Mouse (Mus musculus) heart, embryonic 16.5 days (tissue): Measurements from ENCODE around the gene Tfap2e. TPM values are rescaled to one million over a fixed set of nuclear protein-coding genes. Genes with fewer than 3 reads are reported as not detected.

Source experiments
- ATAC-seq: fragments of 200-750 bp; cut with Nextera tagmentation; replicated peaks from 2 replicates; pipeline ENCODE4 v1.8.0; 2017; ENCODE audit warnings: moderate number of reproducible peaks; ENCODE audit not compliant: insufficient read depth, low FRiP score; ENCODE audit errors: extremely low read depth
- H3K27ac ChIP-seq: fragments of 300-500 bp; sonication (generic); 2 replicates; pipeline ENCODE4 v1.5.1; 2014; ENCODE audit warnings: mild to moderate bottlenecking, low read length, control low read depth, moderate library complexity
- H3K27me3 ChIP-seq: fragments of 300-500 bp; sonication (generic); 2 replicates; pipeline ENCODE4 v1.6.1; 2014; ENCODE audit warnings: low read length, mixed read lengths; ENCODE audit not compliant: control insufficient read depth, insufficient read depth
- H3K36me3 ChIP-seq: fragments of 300-500 bp; sonication (generic); 2 replicates; pipeline ENCODE4 v1.6.1; 2014; ENCODE audit not compliant: control insufficient read depth, insufficient read depth
- H3K4me1 ChIP-seq: fragments of 300-500 bp; sonication (generic); 2 replicates; pipeline ENCODE4 v1.6.1; 2014; ENCODE audit warnings: low read length, mixed read lengths; ENCODE audit not compliant: control insufficient read depth, insufficient read depth
- H3K4me2 ChIP-seq: fragments of 300-500 bp; sonication (generic); 2 replicates; pipeline ENCODE4 v1.6.1; 2014; ENCODE audit warnings: low read depth, mild to moderate bottlenecking, control low read depth, low read length
- H3K4me3 ChIP-seq: fragments of 300-500 bp; sonication (generic); 2 replicates; pipeline ENCODE4 v1.5.1; 2014; ENCODE audit warnings: mild to moderate bottlenecking, control low read depth, low read length
- H3K9ac ChIP-seq: fragments of 300-500 bp; sonication (generic); 2 replicates; pipeline ENCODE4 v1.6.1; 2014; ENCODE audit warnings: low read length, control low read depth
- H3K9me3 ChIP-seq: fragments of 300-500 bp; sonication (generic); replicated peaks from 2 replicates; pipeline ENCODE4 v1.6.1; 2016; ENCODE audit warnings: low read length; ENCODE audit not compliant: control insufficient read depth
- WGBS: fragments of 180-500 bp; shearing (Covaris S2); extraction: QIAGEN DNeasy Blood & Tissue Kit; methylation state at CpG from one replicate; pipeline ENCODE4 v1.1.7; 2014; 5-methylcytosine and 5-hydroxymethylcytosine counted together
- polyA plus RNA-seq: library from polyadenylated mRNA; unstranded; fragments of >200 nt; fragmentation: Nextera tagmentation; extraction: Ambion mirVana; gene quantifications from 2 replicates; pipeline ENCODE4 v1.2.1, GENCODE M21; 2015

Tfap2e gene
- not detected in 2 replicates for polyA plus RNA-seq

DNA sequence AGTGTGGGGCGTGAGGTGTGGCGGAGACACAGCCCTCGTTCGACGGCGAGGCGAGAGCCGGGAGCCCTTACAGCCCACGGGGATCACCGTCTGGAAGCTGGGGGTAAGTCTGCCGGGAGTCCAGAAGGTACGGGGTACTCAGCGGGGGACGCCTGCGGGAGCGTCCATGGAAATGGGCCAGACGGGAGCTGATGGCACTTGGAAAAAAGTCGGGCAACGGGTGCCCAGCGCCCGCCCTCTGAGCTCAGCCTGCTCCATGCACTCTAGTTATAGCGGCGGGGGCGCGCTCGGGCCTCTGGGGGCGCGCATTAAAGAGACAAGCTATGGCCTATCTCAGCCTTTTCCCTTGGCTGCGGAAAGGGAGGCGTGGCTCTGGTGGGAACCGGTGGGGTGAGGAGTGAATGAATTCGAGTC, at the start of gene Tfap2e:
Gene Tfap2e, minus strand, starts transcription at position 240 of the 414 bp plus-strand sequence.
- no peaks in the 10 kb centered on the region for H3K36me3 ChIP-seq
- H3K9ac ChIP-seq = peak within 1 kb of the TSS; percentile 34
- peak within 1 kb of the TSS; percentile 66 for H3K4me2 ChIP-seq
- H3K27ac ChIP-seq = no peak within 1 kb of the TSS
- H3K9me3 ChIP-seq = no peaks in the 10 kb centered on the region
- peaks cover 81% of the 10 kb centered on the region for H3K27me3 ChIP-seq
- 1% methylated on average over 32 of the region's 32 CpGs for WGBS
- H3K4me3 ChIP-seq = peak within 1 kb of the TSS; percentile 50
- peak; percentile 64 for ATAC-seq
- peaks cover 6% of the 10 kb centered on the region; the same call in 1 of the 2 replicates for H3K4me1 ChIP-seq

DNA sequence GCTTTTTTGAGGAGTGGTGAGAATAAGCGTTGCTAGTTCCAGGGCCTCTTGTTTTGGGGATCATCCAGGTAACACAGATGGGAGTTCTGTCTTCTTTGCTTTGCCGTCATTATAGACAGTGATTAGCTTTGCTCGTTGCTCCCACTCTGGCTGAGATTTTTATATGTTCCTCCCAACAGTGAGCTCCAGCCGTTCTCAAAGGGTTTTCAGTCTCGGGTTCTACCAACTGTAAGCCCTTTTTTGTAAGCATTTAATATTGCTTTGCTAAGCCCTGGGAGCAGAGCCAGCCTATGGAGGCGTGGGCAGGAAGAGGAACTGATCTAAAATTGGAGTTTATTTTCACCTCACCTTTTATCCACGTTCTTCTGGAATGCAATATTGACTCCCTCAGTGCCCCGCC, 47.0 kb upstream of the Tfap2e start:
- Histone ChIP-seq H3K4me2 (no peak overlapping the region), H3K4me1 (peaks cover 10% of the 10 kb centered on the region), H3K9me3 (no peaks in the 10 kb centered on the region), H3K36me3 (no peaks in the 10 kb centered on the region; the same call in 1 of the 2 replicates), H3K4me3 (no peak overlapping the region), H3K27ac (no peak overlapping the region), H3K9ac (no peak overlapping the region), H3K27me3 (no peaks in the 10 kb centered on the region)
- ATAC-seq = no peak
- 76% methylated on average over 8 of the region's 8 CpGs for WGBS

DNA sequence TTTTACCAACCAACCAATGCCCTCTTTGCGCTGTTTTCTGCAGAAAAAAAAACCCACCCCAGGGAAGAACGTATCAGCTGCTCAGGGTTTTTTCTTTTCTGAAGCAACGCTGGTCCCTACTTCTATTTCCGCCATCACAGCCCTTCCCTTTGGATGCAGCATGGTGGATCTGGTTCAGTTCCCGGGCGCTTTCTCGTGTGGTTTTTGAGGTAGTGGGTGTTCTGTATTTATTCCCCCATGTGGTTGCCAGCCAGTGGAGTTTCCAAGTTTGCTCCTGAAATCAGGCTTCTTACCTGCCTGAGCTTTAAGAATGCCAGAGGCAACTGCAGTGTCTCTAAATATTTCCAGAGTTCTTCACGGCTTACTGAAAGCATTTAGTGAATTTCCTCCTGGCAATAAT, 46.5 kb upstream of the Tfap2e start:
- no peak overlapping the region for H3K27ac ChIP-seq
- no peaks in the 10 kb centered on the region for H3K27me3 ChIP-seq
- H3K36me3 ChIP-seq = no peaks in the 10 kb centered on the region
- no peaks in the 10 kb centered on the region for H3K9me3 ChIP-seq
- no peak overlapping the region for H3K4me3 ChIP-seq
- no peak overlapping the region for H3K9ac ChIP-seq
- WGBS = 87% methylated on average over 8 of the region's 8 CpGs
- no peak for ATAC-seq
- peaks cover 10% of the 10 kb centered on the region for H3K4me1 ChIP-seq
- H3K4me2 ChIP-seq = no peak overlapping the region

DNA sequence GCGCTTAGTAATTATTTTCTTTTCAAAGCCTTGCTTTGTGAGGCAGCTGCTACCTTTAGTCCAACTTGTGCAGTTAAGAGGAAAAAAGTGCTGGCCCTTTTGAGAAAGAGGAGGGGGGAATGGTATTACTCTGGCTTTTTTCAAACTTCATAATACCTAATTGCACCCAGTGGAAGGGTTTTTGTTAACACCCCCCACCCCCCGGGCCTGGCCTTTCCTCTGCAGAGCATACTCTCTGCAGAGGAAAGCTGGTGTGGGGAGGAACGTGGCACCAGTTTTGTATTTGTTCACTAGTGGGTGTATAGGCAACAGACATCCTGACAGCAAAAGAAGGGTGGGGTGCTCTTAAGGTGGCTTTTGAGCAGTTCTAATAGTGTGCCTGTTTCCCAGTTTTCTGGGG, 45.8 kb upstream of the Tfap2e start:
- H3K4me1 ChIP-seq = peaks cover 10% of the 10 kb centered on the region
- no peak for ATAC-seq
- 80% methylated on average over 3 of the region's 3 CpGs for WGBS
- H3K9ac ChIP-seq = no peak overlapping the region
- H3K27me3 ChIP-seq = no peaks in the 10 kb centered on the region
- H3K36me3 ChIP-seq = no peaks in the 10 kb centered on the region
- no peak overlapping the region for H3K27ac ChIP-seq
- no peak overlapping the region for H3K4me3 ChIP-seq
- H3K4me2 ChIP-seq = no peak overlapping the region
- H3K9me3 ChIP-seq = no peaks in the 10 kb centered on the region

DNA sequence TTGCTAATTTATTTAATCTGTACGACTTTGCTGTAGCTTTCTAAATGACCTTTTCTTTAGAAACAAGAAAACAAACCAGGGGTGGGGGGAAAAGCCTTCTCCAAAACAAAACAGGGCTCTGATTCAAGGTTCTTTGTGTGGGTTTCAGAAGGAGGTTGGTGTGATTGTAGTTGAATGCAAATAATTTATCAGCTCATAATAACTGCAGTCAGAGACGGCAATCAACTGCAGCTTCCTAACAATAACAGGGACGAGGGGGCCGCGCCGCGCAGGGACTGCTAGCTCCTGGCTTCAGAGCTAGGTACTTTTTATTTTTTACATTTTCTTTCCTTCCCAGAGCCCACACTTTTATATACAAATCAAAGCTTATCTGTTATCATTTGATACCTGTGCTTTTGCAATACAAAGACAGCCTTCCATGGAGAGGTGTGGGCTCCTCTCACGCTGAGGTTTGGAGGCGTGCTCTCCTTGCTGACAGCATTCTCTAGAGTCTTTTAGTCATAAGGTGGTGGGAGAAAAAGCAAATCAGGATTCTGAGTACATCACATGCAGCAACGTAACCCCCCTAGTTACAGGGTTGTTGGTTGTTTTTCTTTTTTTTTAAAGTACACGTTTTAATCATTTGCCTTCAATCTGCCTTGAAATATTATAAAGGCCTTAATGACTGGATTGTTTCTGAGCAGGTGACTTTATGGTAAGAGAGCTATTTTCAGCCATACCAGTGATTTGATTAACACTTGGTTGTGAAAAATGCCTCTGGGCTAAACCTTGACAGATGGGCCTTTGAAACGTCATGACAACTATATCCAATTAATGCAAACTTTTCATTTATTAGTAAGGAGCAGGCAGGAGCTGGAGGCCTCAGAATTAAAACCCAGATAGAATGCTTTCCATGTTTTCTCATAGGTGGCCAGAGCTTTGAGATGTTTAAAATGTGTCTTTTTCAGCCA, 44.1 kb upstream of the Tfap2e start:
- H3K4me3 ChIP-seq = no peak overlapping the region
- H3K4me2 ChIP-seq = no peak overlapping the region
- H3K36me3 ChIP-seq = no peaks in the 10 kb centered on the region
- H3K9me3 ChIP-seq = no peaks in the 10 kb centered on the region
- ATAC-seq = no peak
- 67% methylated on average over 12 of the region's 12 CpGs for WGBS
- no peaks in the 10 kb centered on the region for H3K27me3 ChIP-seq
- peaks cover 10% of the 10 kb centered on the region for H3K4me1 ChIP-seq
- no peak overlapping the region for H3K27ac ChIP-seq
- no peak overlapping the region for H3K9ac ChIP-seq

DNA sequence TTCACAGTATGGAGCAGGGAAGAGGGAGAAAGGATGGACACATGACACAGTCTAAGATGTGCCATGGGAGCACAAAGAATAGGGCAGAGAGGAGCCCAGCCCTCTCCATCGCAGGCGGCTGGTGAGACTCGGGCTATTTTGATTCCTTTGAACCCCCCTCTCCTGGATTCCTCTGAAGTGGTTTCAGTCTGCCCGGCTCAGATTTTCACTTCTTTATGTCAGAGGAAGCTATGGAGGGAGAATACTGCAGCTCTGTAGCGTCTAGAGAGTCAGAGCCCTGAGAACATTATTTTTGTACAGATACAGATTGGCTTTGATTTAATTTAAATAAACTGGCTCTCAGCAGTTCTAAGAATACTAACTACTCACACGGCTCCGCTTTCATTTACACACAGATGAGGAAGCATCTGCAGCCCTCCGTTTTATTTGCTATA, 43.1 kb upstream of the Tfap2e start:
- ATAC-seq = no peak
- H3K9ac ChIP-seq = no peak overlapping the region
- no peaks in the 10 kb centered on the region for H3K36me3 ChIP-seq
- peaks cover 10% of the 10 kb centered on the region for H3K4me1 ChIP-seq
- no peak overlapping the region for H3K4me3 ChIP-seq
- no peaks in the 10 kb centered on the region for H3K27me3 ChIP-seq
- no peaks in the 10 kb centered on the region for H3K9me3 ChIP-seq
- no peak overlapping the region for H3K27ac ChIP-seq
- 34% methylated on average over 8 of the region's 8 CpGs for WGBS
- peak overlapping the region; percentile 41 for H3K4me2 ChIP-seq

DNA sequence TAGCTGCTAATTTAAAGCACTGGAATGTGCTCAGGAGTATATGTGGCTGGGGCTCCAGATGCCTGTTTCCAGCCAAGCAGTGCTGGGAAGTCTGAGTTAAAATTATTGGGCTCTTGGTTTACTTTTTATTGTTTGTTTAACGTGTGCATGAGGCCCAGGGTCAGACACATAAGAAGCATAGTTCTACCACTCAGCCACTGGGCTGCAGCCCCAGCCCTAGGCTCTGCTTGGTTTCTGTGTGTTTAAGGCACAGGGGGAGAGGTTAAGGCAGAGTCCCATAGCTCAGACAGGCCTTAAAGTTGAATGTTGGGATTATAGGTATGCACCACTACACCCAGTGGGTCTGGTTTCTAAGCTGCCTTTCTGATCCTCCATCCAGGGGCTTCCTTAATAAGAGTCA, 39.1 kb upstream of the Tfap2e start:
- WGBS = 67% methylated on average over 1 of the region's 1 CpGs
- H3K4me2 ChIP-seq = no peak overlapping the region
- no peak overlapping the region for H3K27ac ChIP-seq
- ATAC-seq = no peak
- no peak overlapping the region for H3K9ac ChIP-seq
- H3K4me1 ChIP-seq = peaks cover 9% of the 10 kb centered on the region
- no peaks in the 10 kb centered on the region for H3K27me3 ChIP-seq
- H3K36me3 ChIP-seq = peaks cover 2% of the 10 kb centered on the region; the same call in 1 of the 2 replicates
- H3K4me3 ChIP-seq = no peak overlapping the region
- no peaks in the 10 kb centered on the region for H3K9me3 ChIP-seq

DNA sequence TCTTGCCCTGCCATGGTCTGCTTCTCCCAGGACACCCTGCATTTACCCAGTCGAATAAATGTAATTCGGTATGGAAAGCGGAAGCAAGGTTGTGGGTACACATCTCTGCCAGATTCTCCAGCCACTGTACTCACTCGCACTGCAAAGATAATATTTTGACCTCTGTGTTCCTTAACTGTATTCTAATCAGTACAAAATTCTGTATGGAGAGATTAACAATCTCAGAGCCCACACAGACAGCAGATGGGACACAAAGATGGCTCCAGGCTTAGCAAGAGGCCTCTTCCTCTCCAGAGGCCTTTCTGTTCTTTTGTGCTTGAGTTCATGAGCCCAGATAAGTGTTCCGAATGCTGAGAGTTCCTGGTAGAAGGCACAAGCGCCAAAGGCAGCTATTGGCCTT, 37.8 kb upstream of the Tfap2e start:
- peaks cover 3% of the 10 kb centered on the region for H3K4me1 ChIP-seq
- H3K4me2 ChIP-seq = no peak overlapping the region
- H3K9ac ChIP-seq = no peak overlapping the region
- no peaks in the 10 kb centered on the region for H3K9me3 ChIP-seq
- ATAC-seq = no peak
- H3K27me3 ChIP-seq = no peaks in the 10 kb centered on the region
- H3K27ac ChIP-seq = no peak overlapping the region
- WGBS = 87% methylated on average over 6 of the region's 6 CpGs
- no peak overlapping the region for H3K4me3 ChIP-seq
- H3K36me3 ChIP-seq = peaks cover 2% of the 10 kb centered on the region; the same call in 1 of the 2 replicates

DNA sequence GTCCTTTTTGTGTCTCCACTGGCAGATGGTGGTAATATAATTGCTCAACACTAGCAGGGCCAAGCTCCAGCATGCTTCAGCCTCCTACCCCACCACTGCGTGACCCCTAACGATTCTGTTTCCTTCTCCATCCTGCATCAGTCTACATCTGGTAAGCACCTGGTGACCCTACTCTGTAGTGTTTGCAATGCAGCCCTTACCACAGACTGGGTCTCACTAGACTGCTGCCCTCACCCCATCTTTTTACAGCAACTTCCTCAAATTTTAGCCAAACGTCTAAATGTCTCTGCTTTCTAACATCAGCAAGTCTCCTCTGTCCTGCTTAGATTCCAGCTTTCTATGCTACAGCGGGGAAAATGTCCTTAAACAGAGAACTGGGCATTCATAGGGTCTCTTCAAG, 34.8 kb upstream of the Tfap2e start:
- Histone ChIP-seq H3K27me3 (no peaks in the 10 kb centered on the region), H3K4me3 (no peak overlapping the region), H3K4me1 (no peaks in the 10 kb centered on the region), H3K4me2 (no peak overlapping the region), H3K27ac (no peak overlapping the region), H3K9ac (no peak overlapping the region), H3K9me3 (no peaks in the 10 kb centered on the region), H3K36me3 (peaks cover 2% of the 10 kb centered on the region; the same call in 1 of the 2 replicates)
- ATAC-seq = no peak
- 82% methylated on average over 4 of the region's 4 CpGs for WGBS
